Mouse (Mus musculus) brain, embryonic 14.5 days (tissue): Measurements from ENCODE around the gene Tmprss11f.

Experiments used
- CTCF ChIP-seq: fragments of 200-500 bp; IDR thresholded peaks from 2 replicates; pipeline ENCODE4 v1.5.1; 2012; ENCODE audit warnings: inconsistent platforms, mild to moderate bottlenecking, moderate library complexity, borderline replicate concordance; ENCODE audit not compliant: insufficient read depth, insufficient read length; ENCODE audit errors: extremely low read depth
- POLR2A ChIP-seq: fragments of 200-500 bp; IDR thresholded peaks from 2 replicates; pipeline ENCODE4 v1.6.1; 2012; ENCODE audit warnings: mild to moderate bottlenecking, inconsistent platforms, borderline replicate concordance; ENCODE audit not compliant: poor library complexity, insufficient read depth, insufficient read length, severe bottlenecking; ENCODE audit errors: extremely low read depth

DNA sequence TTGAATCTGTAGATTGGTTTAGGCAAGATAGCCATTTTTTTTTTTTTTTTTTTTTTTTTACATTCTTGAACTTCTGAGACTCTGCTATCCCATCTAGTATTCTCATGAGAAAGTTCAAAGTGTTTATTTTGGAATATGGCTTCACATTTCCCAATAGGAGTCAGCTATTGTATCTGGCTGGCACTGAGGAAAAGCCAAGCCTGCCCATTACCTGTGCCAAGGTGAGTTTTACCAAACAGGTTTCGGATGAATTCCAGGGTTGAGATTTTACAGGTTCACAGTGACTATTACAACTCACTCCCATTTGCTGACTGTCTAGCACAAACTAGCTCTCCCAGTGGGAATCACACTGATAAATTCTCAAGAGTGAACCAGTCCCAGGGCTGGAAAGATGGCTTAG lies 150.2 kb downstream of the Tmprss11f start:
- TF ChIP-seq POLR2A (no peak), CTCF (no peak)
